Mouse (Mus musculus) ZHBTc4 (cell line): Measurements from ENCODE around the gene Cdv3.
"Not testable (repeated sequence)": the region's sequence is repeated elsewhere in the genome, so short reads cannot be mapped to it uniquely, and the experiment has no call there.

Experiments used
- DNase-seq: peaks from one replicate; pipeline ENCODE4 v3.0.0-alpha.2; 2011; ENCODE audit warnings: low read depth, low spot score

The Cdv3 gene

GRCm38 (mm10) chr9:103372271-103373010, 6.8 kb upstream of the Cdv3 start:
- DNase-seq = peak; percentile 41

GRCm38 (mm10) chr9:103369951-103370350, 4.3 kb upstream of the Cdv3 start:
- no peak for DNase-seq

- DNase-seq = no peak
Observed at GRCm38 (mm10) chr9:103366356-103366755, 716 bp upstream of the Cdv3 start.

GRCm38 (mm10) chr9:103364601-103365289, 895 bp downstream of the Cdv3 start:
- peak; percentile 62 for DNase-seq

- peak; percentile 69 for DNase-seq
Observed at GRCm38 (mm10) chr9:103363730-103364417, 1.8 kb downstream of the Cdv3 start.

GRCm38 (mm10) chr9:103363088-103363487, 2.6 kb downstream of the Cdv3 start:
- DNase-seq = no peak

- no peak for DNase-seq
Observed at GRCm38 (mm10) chr9:103360642-103361041, 5.0 kb downstream of the Cdv3 start.

GRCm38 (mm10) chr9:103358545-103358944, 7.1 kb downstream of the Cdv3 start:
- no peak for DNase-seq

GRCm38 (mm10) chr9:103357893-103358292, 7.7 kb downstream of the Cdv3 start:
- peak; percentile 56 for DNase-seq

GRCm38 (mm10) chr9:103353500-103354260, 12.0 kb downstream of the Cdv3 start:
- not testable (repeated sequence) for DNase-seq

- no peak for DNase-seq
Observed at GRCm38 (mm10) chr9:103348791-103349190, 16.8 kb downstream of the Cdv3 start.

GRCm38 (mm10) chr9:103347996-103348490, 17.6 kb downstream of the Cdv3 start:
- DNase-seq = no peak

GRCm38 (mm10) chr9:103347045-103347444, 18.6 kb downstream of the Cdv3 start:
- no peak for DNase-seq

- DNase-seq = no peak
Observed at GRCm38 (mm10) chr9:103336912-103337311, 28.7 kb downstream of the Cdv3 start.

- DNase-seq = no peak
Observed at GRCm38 (mm10) chr9:103332663-103333062, 33.0 kb downstream of the Cdv3 start.

GRCm38 (mm10) chr9:103326449-103326848, 39.2 kb downstream of the Cdv3 start:
- no peak for DNase-seq

- no peak for DNase-seq
Observed at GRCm38 (mm10) chr9:103324678-103325077, 41.0 kb downstream of the Cdv3 start.

GRCm38 (mm10) chr9:103309832-103310231, 55.8 kb downstream of the Cdv3 start:
- DNase-seq = no peak

GRCm38 (mm10) chr9:103305332-103306041, 60.2 kb downstream of the Cdv3 start:
- peak; percentile 65 for DNase-seq

GRCm38 (mm10) chr9:103304927-103305326, 60.7 kb downstream of the Cdv3 start, which contains the start of the genes 1300017J02Rik and Topbp1:
TSS of gene 1300017J02Rik (minus strand) at chr9:103305082.
TSS of gene Topbp1 (plus strand) at chr9:103305215.
- DNase-seq = peak; percentile 98
